Mouse (Mus musculus) hindbrain, embryonic 16.5 days (tissue): Measurements from ENCODE around the gene Clcc1. TPM values are rescaled to one million over a fixed set of nuclear protein-coding genes. Genes with fewer than 3 reads are reported as not detected.

ENCODE experiments used
- polyA plus RNA-seq: library from polyadenylated mRNA; unstranded; fragments of >200 nt; fragmentation: Nextera tagmentation; extraction: Ambion mirVana; gene quantifications from 2 replicates; pipeline ENCODE4 v1.2.1, GENCODE M21; 2015

The Clcc1 gene
- polyA plus RNA-seq, 1 experiment from 2014 or later = 40.4 TPM

Other genes starting within 250 kb of the Clcc1 start
- gene Celsr2, start 238.4 kb upstream of the Clcc1 start, polyA plus RNA-seq = 34.5 and 34.7 TPM in 2 replicates
- 216 and 224 TPM in 2 replicates for gene Sars, start 208.7 kb upstream of the Clcc1 start, polyA plus RNA-seq
- gene 1700013F07Rik, start 119.8 kb upstream of the Clcc1 start, polyA plus RNA-seq = 1.9 and 2.7 TPM in 2 replicates
- 16.0 and 18.5 TPM in 2 replicates for gene 5330417C22Rik, start 117.4 kb upstream of the Clcc1 start, polyA plus RNA-seq
- 51.0 and 54.3 TPM in 2 replicates for gene Tmem167b, start 91.4 kb upstream of the Clcc1 start, polyA plus RNA-seq
- gene Taf13, start 82.2 kb upstream of the Clcc1 start, polyA plus RNA-seq = 46.7 and 52.4 TPM in 2 replicates
- gene Wdr47, start 62.6 kb upstream of the Clcc1 start, polyA plus RNA-seq = 103 and 108 TPM in 2 replicates
- gene Gpsm2, start 68.4 kb downstream of the Clcc1 start, polyA plus RNA-seq = 19.8 and 21.1 TPM in 2 replicates
- gene Aknad1, start 85.7 kb downstream of the Clcc1 start, polyA plus RNA-seq = not detected in 2 replicates
- gene Stxbp3, start 186.6 kb downstream of the Clcc1 start, polyA plus RNA-seq = 16.7 and 17.3 TPM in 2 replicates
- 0.05 and 0.06 TPM in 2 replicates for gene Fndc7, start 236.1 kb downstream of the Clcc1 start, polyA plus RNA-seq